Mouse (Mus musculus) testis, postnatal 14 days (tissue): ENCODE data around the gene Suox.
A peak's percentile ranks its signal among the peaks of the same experiment; 100 is the strongest.
"Not testable (repeated sequence)": the region's sequence is repeated elsewhere in the genome, so short reads cannot be mapped to it uniquely, and the experiment has no call there.

ENCODE experiments used
- DNase-seq: peaks from one replicate; pipeline ENCODE4 v3.0.0; 2021; ENCODE audit warnings: low spot score

The Suox gene

DNA sequence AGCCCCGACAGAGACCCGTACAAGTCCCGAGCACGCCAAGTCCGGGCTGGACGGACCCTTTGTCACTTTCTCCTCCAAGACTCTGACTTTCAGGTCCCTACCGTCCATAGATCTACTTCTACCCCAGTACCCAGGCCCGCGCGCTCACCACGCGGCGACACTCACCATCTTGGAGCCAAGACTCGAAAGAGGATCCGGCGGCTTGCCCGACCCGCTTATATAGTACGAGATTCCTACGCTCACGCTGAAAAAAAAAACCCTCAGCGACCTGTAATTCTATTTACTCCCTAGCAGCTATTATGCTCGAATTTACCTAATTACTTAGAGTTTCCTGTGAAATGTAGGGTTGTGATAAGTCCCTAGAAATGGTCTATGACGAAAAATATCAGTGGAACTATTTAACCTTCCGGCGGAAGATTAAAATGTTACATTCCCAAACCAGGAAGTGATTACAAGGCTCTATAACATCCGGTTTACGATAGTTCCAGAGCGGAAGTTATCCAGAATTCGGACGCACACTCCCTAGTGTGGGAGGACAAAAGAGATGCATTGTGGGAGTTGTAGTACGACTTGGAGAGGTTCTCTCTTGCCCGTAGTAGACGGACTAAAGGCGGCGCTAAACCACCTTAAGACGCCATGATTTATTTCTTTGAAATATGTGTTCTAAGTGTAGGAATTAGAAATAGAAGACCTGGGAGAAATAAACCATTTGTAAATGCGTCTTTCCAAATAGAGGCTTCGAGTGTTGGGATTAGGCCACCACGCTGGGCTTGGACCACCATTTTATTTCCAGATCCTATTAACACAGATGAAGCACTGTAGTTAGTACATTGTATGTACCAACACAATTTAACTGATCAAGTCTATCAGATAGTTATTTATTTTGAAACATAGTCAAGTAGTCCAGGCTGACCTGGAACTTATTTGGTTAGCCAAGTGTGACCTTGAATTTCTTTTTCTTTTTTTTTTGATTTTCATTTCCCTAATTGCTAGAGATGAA is 47.3 kb downstream of the Suox start, which contains the start of gene Rps26:
TSS of gene Rps26 (minus strand) at position 437 of the 1,000 bp plus-strand sequence.
- DNase-seq = peak; percentile 96

DNA sequence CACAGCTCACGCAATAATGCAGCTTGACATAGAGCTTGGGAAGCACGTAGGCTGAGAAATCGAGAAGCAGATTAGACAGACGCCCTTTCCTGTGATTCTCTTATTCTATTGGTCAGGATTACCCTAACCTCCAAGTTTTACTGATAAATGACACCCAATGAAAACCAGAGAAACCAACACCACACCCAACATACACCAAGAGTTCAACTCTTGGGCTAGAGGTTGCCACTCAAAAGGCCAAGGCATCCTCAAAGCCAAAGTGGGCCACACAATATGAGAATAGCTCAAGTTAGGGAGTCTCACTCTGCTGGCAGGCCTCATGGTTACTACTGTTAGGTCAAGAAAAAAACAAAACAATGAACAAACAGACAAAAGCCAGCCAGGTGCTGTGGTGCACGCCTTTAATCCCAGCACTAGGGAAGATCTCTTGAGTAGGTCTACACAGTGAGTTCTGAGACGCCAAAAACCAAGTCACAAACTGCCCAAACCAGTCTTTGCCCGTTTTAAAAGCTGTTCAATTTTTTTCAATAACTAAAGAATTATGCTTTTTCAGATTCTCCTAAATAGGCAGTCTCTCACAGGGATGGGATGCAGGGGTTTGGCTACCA is 48.5 kb downstream of the Suox start:
- DNase-seq = no peak

GRCm38 (mm10) chr10:128623106-128623613 is 50.7 kb downstream of the Suox start:
- not testable (repeated sequence) for DNase-seq

DNA sequence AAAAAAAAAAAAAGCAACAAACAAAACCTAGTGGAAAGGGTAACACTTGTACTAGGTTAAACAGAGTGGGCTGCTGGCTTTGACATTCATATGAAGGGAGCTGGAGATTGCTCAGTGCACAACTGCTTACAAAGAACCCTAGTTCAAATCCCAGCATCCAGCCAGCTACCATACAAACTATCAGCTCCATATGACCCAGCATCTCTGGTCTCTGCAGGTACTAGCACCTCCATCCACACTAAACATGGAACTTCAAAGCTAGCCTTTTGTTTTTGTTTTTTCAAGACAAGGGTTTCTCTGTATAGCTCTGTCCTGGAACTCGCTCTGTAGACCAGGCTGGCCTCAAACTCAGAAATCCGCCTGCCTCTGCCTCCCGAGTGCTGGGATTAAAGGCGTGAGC is 51.2 kb downstream of the Suox start:
- DNase-seq = no peak

GRCm38 (mm10) chr10:128621986-128622520 is 51.8 kb downstream of the Suox start:
- no peak for DNase-seq

DNA sequence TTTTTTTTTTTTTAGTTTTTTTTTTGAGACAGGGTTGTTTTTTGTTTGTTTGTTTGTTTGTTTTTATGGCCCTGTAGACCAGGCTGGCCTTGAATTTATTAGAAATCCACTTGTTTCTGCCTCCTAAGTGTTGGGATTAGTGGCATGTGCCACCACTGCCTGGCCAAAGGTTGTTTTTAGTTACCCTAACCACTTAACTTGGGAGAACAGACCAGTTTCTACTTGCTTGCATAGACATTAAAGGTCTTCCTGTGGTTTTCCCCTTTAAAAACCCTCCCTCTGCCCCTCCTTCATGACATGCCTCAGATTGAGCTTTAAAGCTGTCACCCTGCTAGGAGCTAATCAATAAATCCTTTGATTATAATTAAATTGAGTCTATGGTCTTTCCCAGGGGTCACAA is 53.6 kb downstream of the Suox start:
- DNase-seq = no peak
